Mouse (Mus musculus) adrenal gland, adult (tissue): ENCODE data around the gene Nudt1.

ENCODE experiments used
- DNase-seq, 2 experiments: peaks; one replicate each; pipeline ENCODE4 v3.0.0; 2022 to 2023; ENCODE audit warnings: low spot score in 1 of 2; ENCODE audit not compliant: inconsistent age in 2 of 2

Nudt1 gene

GRCm38 (mm10) chr5:140321042-140321755 is at the start of gene Nudt1, which contains the start of gene Mad1l1:
Nudt1 (plus strand) TSS chr5:140321656.
Mad1l1 (minus strand) TSS chr5:140321552.
- peak; percentile 95 to 98 for DNase-seq

GRCm38 (mm10) chr5:140276779-140277178 is 44.7 kb upstream of the Nudt1 start:
- no peak for DNase-seq

- DNase-seq, result no peak
Measured at GRCm38 (mm10) chr5:140280205-140280604, 41.3 kb upstream of the Nudt1 start.

GRCm38 (mm10) chr5:140282376-140282775 is 39.1 kb upstream of the Nudt1 start:
- peak in 1 of 2 experiments; percentile 55 for DNase-seq

- DNase-seq, result no peak
Measured at GRCm38 (mm10) chr5:140282900-140283299, 38.6 kb upstream of the Nudt1 start.

- no peak for DNase-seq
Measured at GRCm38 (mm10) chr5:140284011-140284410, 37.4 kb upstream of the Nudt1 start.

GRCm38 (mm10) chr5:140284761-140285160 is 36.7 kb upstream of the Nudt1 start:
- DNase-seq, result no peak

- no peak for DNase-seq
Measured at GRCm38 (mm10) chr5:140288287-140288686, 33.2 kb upstream of the Nudt1 start.

GRCm38 (mm10) chr5:140289161-140289560 is 32.3 kb upstream of the Nudt1 start:
- DNase-seq, result no peak

- peak; percentile 48 to 84 for DNase-seq
Measured at GRCm38 (mm10) chr5:140292152-140292551, 29.3 kb upstream of the Nudt1 start.

GRCm38 (mm10) chr5:140298291-140298690 is 23.2 kb upstream of the Nudt1 start:
- DNase-seq, result no peak

GRCm38 (mm10) chr5:140306016-140306415 is 15.4 kb upstream of the Nudt1 start:
- no peak for DNase-seq

GRCm38 (mm10) chr5:140307602-140308001 is 13.9 kb upstream of the Nudt1 start:
- DNase-seq, result no peak

- no peak for DNase-seq
Measured at GRCm38 (mm10) chr5:140316716-140317115, 4.7 kb upstream of the Nudt1 start.

GRCm38 (mm10) chr5:140321756-140322575 is 510 bp downstream of the Nudt1 start:
- no peak for DNase-seq

GRCm38 (mm10) chr5:140324058-140324457 is 2.6 kb downstream of the Nudt1 start:
- DNase-seq, result peak in 1 of 2 experiments; percentile 21

GRCm38 (mm10) chr5:140331615-140332512 is 10.4 kb downstream of the Nudt1 start, which contains the start of gene Mrm2:
Mrm2 (minus strand) TSS chr5:140331898.
- peak; percentile 87 to 95 for DNase-seq

GRCm38 (mm10) chr5:140332519-140332918 is 11.1 kb downstream of the Nudt1 start:
- DNase-seq, result no peak

GRCm38 (mm10) chr5:140333631-140334030 is 12.2 kb downstream of the Nudt1 start:
- peak in 1 of 2 experiments; percentile 46 for DNase-seq

GRCm38 (mm10) chr5:140336680-140337079 is 15.2 kb downstream of the Nudt1 start:
- peak in 1 of 2 experiments; percentile 69 for DNase-seq

- DNase-seq, result no peak
Measured at GRCm38 (mm10) chr5:140338779-140339178, 17.3 kb downstream of the Nudt1 start.
